Mouse (Mus musculus) heart, adult 9 months (tissue): ENCODE data around the gene Bcas3.
A peak's percentile ranks its signal among the peaks of the same experiment; 100 is the strongest.

Experiments
- DNase-seq, 2 experiments: peaks; one replicate each; pipeline ENCODE4 v3.0.0; 2022; ENCODE audit warnings: low spot score in 2 of 2

Gene Bcas3

DNA sequence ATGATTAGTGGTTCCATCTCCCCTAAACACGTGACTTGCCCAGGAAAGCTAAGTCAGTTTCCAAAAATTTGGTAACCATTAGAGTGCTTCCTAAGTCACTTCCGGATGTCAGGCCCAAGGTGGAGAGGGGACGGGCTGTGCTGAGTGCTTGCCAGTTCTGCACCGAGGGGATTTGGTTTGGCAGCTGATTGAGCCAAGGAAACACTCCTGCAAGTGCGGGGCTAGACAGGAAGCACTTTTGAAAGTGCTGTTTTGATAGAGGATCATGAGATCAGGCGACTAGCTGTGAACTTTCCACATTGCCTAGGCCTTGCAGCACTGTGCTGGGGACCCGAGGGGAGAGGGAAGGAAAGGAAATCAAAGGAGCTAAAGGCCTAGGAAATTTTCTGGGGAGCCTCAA, 262.5 kb downstream of the Bcas3 start:
- peak; percentile 82 to 86 for DNase-seq

DNA sequence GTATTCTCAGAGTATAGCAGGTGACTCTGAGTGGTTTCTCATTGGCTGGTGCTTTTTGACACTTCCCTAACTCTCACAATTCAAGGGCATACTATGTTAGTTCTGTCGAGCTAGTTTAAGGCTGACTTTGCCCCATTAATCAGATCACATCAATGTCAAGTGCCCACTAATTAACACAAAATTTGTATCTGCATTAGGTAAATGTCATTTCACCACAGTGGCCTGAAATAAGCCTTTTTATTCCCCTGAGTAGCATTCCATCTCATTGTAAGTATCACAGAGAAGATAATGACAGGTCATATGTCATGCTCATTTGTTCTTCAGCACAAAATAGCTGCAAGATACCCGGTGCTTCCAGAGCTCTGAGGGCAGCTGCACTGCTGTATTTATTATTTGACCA, 268.5 kb downstream of the Bcas3 start:
- DNase-seq: no peak

DNA sequence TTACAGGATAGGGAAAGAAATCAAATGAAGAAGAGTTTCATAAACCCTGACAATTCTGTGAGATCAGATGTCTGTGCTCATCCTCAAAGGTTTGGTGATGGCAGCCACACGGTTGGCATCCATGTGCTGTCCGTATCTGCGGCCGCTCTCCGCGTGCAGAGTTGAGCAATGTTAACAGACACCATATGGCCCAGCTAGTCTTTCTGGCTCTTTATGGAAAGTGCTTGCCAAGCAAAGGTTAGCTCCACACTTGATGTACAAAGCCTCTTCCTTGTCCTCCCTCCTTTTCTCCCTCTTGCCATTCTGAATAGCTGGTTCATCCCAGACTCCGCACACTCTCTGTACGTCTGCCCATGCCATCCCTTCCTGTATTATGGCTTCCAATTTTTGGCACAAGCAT, 269.0 kb downstream of the Bcas3 start:
- DNase-seq: no peak

DNA sequence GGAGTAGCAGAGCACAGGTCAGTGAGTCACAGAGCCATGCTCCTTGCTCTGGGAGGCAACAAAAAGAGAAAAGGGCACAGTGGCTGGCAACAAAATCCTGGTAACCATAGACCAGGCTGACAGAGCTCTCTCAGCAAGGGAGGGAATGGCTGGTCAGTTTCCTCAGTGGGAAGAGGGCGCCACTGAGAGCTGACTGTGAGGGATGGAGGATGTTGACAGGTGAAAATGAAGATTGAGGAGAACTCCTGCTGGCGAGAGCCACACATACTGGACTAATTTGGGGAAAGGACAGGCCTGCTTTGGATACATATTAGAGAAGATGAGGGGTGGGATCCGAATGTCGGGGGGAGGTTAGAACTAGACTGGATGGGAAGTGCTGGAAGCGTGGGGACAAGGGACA, 272.2 kb downstream of the Bcas3 start:
- no peak for DNase-seq

DNA sequence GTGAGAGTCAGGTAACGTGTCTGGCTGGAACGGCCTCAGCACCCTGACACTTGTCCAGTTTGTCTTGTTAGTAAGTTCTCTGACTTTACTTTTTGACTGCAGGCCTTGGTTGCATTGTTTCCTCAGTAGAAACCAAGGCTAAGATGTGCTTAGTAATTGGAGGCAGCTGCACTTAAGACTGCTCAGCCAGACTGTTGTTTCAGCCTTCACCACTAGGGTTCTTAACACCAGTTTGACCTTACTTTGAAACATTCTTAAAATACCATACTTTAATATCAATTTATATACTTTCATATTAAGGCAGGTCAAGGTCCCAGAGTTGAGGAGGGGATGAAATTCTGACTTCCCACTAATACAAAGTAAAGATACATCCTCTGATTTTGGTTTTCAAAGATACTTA, 273.9 kb downstream of the Bcas3 start:
- no peak for DNase-seq

DNA sequence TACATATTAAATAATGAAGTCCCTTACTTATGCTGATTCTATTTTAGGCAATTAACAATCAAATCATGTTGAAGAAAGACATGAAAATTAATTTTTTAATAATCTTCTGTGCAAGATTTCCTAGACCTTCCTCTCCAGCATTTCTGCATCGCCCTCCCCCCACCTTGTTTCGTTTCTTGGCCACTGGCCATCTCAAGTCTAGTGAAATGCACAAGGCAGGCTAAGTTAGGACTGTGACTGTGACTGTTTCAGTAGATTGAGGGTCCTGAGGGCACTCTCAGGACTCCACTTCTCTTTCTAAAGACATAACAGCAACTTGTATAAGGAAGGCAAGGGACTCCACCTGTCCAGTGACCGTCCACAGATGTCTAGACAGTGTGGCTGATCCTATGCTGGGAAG, 274.4 kb downstream of the Bcas3 start:
- no peak for DNase-seq

DNA sequence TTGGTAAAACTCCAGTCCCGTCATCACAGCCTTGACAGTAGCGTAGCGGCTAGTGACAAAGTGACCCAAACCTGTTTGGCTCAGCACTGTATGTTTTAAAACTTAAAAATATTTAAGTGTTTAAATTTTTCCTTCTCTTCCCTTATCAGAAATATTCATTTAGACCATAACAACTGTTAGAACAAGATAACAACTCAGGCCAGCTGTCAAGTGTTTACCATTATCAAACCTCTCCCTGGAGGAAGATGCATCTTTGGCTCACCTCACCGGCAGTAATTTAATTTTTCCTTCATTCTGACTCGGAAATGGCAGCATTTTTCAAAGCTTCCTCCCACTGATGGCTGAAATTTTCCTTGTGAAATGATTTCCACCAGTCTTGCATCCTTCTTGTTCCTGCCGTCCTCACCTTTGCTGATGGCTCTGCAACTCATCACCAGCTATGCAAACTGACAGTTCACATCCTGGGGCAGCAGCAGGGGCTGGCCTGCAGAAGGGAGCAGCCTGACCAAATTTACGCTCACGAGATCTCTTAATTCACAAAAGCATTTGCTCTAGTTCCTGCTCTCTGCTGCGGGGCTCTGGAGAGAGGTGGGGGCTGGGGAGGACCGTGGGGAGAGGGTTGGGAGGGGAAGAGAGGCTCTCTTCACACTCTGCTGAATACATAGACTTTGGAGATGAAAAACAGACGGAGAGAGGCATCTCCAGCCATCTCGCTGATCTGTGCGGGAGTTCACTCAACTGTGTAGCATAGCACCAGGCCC, 275.5 kb downstream of the Bcas3 start:
- DNase-seq: no peak

DNA sequence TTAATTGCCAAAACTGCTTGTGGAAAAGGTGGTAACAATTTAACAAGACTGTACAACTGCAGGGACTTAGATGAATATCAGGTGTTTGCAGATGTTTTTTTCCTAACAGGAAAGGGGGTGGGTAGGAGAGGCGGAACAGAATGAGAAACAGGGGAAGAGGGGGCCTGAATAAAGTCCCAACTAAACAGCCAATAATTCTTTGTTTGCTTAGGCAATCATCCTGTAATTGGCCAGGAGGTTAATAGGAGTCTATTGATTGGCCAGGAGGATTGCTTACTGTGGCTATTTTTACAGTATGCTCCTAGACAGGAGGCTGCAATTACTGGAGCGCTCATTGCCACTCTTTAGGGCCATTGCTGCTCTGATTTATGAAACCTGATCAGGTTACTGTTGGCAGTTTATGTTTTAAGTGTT, 279.6 kb downstream of the Bcas3 start:
- DNase-seq: no peak

DNA sequence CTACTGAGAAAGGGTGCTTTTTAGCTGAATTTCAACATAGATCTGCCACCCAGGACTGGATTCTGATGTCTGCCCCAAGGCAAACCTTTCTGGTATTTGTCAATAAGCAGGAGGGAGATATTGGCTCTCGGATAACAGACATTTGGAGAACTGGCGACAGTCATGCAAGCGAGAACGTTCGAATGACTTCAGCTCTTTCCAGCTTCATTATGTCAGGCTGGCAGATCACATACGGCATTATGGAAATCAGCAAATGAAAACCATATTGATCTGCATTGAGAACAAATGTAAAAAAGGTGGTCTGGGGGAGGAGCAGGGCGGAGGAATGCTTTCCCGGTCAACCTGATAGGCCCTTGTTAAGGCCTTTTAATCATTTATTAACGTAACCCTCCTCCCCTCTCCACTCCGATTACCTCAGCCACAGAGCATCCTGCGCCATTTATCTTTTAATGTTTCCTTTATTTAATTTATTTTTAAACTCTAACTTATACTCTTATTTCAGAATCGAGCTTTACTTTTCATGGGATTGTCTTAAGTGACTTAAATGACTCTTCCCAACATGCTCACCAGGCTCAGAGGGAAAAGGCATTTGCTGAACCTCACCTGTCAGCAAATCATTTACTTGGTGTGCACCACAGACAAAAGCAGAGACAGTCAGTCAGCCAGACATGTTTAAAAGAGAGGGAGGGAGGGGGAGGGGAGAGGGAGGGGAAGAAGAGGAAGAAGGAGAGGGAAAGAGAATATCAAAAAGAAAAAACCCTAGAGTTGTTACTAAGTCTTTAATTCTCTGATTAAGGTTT, 285.9 kb downstream of the Bcas3 start:
- DNase-seq: no peak

DNA sequence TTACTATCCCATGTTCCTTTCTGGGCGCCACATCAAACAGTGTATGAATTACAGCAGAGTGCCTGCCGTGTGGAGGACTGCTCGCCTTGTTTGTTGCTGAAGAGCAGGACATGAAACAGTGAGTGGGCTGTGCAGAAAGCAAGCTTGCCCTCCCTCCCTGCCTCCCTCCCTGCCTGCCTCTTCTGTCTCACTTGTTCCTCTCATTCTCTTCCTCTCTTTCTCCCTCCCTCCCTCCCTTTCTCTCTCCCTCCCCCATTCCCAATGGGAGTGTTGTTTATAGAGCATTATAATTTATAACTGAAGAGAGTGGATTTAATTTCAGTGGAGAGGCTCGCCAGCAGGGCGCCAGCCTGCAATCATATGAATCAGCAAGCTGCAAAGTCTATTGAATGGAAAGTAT, 287.7 kb downstream of the Bcas3 start:
- no peak for DNase-seq

DNA sequence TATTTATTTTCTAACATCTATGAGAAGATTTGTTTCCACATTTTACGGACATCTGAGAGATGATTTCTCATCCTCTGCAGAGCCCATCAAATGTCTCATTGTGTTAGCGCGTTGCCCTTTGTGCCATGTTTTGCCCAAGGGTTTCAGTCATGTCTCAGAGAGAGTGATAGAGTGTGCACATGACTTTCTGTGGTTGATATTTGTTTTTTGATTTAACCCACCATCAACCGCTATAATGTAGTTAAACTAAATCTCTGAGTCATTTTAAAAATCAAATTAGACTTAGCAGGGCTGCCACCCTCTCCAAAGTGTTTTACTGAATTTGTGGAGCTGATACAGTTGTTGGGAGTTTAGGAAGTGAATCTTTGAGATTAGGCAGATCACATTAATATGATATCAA, 288.5 kb downstream of the Bcas3 start:
- no peak for DNase-seq

DNA sequence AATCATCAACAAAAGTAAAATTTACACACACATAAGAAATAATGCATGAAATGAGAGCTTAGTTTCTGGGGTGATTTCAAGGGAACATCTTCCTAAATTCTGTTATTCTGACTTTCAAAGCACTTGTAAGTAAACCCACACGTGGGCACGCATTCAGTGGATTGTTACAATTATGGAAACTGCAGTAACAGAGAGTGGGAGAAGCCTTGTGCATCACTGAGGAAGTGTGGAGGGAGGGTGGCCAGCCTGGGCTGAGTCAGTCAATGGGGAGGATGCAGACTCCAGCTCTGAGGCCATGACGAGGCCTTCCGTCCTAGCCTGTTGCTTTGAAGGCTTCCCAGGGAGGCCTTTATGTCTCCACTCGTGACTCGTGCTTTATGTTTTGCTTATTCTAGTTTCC, 289.6 kb downstream of the Bcas3 start:
- DNase-seq: no peak

DNA sequence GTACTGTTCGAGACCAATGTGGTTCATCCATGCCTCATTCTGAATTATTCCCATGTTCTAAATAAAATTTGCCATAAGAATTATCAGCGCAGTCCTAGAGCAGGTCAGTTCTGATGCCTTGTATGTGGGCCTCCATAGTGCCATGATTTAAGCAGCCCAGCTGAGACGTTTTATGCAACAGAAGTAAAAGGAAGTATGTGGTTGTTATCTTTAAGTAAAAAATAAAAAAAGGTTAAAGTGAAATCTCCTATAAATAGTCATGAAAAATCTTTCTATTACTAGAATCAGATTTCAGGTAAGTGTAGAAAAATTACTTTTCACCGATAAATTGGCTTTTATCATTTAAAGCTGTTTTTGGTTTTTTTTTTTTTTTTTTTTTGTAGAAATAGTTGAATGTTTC, 290.1 kb downstream of the Bcas3 start:
- DNase-seq: no peak

DNA sequence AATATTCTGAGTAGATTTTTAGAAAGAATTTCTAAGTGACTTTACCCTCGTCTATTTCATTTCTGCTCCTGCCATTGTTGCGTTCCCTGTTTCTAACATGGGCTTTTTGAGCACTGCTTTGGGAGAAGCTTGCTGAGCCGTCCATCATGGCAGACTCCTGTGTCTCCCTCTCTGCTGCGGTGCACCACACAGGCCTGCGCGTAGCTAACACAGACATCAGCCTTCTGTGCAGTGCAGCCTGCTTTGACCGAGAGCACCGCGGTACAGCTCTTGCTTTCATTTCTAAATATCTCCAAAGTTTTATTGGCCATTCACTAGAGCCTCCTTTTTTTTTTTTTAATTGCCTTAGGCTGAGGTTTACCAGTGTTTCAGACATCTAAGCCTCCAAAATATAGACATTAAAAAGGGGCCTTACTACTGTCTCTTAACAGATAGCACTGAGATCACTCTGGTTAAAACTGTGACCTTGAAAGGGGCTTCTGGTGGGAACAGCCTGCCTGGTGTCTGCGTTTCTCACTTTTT, 290.6 kb downstream of the Bcas3 start:
- DNase-seq: no peak

DNA sequence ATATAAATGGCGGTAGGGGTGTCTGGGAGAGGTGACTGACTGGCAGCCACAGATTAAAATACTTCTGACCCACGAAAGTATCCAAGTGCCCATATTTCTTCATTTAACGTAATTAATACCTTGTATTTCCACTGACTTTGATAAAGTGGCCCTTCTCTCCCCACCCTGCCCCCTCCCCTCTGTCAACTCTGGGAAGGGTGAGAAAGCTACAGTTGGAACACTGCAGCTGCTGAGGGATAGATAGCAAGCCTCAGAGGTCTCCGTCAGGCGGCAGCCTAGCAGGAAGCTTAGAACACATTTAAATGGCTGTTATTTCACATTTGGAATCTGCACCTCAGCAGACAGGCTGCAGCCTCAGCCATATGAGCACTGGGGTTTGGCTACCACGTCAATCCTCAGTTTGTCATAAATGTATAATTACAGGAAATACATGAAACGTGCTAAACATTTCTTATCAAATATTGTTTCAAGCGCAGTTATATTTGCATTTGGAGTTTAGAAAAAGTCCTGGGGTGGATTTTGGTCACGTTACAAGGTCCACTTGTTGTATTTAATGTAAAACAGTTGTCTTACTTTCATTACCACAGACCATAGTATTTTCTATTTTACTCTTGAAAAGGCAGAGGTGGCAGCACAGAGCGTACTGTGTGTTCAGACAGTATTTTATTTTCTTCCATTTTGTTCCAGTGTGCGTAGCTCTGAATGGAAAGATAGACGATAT, 291.2 kb downstream of the Bcas3 start:
- no peak for DNase-seq

DNA sequence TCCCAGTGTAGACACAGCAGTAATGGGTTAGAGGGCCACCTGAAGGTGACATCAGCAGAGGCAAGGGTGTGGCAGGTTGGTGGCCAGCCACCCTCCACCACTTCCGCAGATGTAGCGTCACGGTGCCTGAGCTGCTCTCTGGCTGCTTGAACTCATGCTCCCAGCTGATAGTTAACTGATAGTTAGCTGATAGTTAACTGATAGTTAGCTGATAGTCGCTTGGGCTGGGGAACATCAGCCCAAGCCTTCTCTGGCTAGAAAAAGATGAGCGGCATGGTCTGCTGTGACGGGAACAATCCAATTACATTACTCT, 291.7 kb downstream of the Bcas3 start:
- DNase-seq: no peak

DNA sequence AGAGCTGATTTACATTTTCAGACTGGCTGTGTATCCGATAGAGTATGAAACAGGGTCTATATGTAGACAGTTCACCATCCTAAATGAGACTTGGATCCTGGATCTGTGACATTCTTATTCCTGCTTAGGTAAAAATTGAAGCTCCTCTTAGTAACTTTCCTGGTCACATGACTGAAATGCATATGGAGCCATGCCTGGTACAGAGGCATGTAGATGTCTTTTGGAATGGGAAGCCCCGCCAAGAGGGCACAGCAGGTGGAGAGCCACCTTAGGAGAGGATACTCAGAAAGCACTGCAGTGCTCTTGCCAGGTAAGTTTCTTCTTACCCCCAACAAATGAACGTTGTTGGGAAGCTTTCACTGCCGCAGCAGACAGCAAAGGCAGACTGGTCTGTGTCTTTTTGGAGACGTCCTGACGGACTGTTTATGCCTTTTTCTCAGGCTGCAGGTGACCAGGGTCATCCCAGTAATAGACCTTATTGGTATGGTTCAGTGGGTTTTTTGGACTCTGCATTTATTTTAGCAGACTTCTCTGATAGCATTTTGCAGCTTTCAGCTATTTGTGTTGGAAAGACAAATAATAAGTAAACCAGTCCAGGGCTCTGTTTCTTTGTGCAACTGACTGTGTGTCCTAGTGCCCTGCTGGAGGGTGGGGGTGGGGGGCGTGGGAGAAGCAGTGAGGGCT, 292.3 kb downstream of the Bcas3 start:
- DNase-seq: no peak

DNA sequence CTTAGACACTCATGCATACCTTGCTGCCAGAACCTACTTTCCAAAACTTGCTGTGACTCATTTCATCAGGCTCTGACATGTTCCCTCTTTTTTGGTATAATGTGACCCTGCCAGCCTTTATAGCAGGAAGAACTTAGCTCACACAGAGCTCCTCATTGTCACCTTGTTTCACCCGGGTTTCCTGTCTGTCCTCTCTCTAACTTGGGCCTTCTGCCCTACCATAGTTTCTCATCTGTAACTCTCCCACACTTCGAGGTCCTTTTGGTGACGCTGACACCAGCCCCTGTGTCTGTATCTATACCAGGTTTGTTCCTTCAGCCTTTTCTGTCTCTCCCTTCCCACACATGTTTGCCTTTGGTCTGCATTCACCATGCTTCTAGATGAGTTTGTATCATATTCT, 295.9 kb downstream of the Bcas3 start:
- no peak for DNase-seq

DNA sequence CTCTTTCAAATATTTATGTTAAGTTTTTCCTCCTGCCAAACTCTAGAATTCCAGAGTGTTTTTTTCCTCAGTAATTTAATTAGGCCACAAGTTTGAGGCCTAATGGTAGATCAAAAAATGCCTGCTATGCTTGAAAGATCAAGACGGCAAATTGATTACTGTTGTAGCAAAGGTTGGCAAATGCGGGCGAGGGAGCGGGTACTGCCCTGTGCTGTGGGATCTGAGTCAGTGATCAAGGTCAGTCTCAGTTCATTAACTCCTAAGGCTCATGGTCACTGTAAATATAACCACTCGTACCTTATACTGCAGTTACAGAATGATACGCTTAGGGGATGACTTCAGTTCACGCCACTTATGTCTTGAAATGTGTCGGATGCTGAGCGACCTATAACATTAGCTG, 296.4 kb downstream of the Bcas3 start:
- no peak for DNase-seq

DNA sequence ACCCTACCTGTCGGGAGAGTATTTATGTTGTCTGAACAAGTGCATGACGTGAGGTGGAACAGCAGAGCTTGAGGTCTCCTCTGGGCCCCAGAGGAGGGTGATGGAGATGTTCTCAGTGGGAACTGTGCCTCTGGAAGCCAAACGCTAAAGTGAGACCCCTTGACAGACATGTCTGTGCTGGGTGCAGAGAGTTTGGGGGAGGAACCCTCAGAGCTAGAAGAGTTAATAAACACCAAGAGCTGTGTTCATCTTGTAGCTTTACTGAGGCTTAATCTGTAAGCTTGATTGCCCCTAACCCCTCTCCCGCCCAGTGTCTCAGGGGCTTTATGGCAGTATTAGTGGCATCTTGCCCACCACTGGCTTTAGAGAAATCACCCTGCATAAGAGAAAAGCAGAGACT, 304.5 kb downstream of the Bcas3 start:
- no peak for DNase-seq

DNA sequence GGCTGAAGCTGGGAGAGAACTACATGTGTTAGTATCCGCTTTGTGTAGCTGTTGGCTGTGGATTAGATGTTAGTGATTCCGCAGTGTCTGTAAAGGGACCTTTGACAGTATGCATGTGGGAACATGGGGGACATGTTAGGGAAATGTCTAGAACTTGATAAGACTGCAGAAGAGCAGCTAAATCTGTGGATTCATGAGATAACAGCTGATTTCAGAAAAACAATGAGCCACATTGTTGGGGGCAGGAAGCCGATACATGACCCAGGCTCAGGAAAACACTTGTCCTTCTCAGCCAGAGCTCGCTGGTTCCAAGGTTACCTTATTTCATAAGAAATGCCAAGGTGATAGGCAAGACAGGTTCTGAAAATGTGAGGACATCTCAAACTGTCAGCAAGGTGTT, 307.3 kb downstream of the Bcas3 start:
- no peak for DNase-seq

DNA sequence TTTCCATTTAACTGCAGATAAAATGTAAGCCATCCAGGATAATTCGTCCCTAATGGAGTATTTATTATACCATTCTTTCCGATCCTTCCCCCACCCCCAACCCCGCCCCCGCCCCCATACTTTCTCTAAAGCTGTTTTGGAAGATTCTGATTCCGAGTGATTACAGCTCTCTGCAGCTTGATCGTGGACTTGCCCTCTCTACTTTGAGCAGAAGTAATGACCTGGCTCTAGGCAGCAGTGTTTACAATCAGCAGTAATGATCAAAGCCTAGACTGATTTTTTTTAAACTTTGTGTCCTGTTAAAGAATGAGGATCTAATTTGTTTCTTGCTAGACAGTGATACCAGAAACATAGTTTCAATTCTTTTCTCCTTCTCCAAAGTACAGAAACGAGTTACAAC, 314.2 kb downstream of the Bcas3 start:
- DNase-seq: no peak
